Mouse (Mus musculus) testis, postnatal 14 days (tissue): ENCODE results near the gene Creb3.
"Not testable (repeated sequence)": the region's sequence is repeated elsewhere in the genome, so short reads cannot be mapped to it uniquely, and the experiment has no call there.

Source experiments
- DNase-seq: peaks from one replicate; pipeline ENCODE4 v3.0.0; 2021; ENCODE audit warnings: low spot score

Gene Creb3

GRCm38 (mm10) chr4:43561997-43562768 lies at the start of gene Creb3, which contains the start of gene Tln1:
TSS of gene Creb3 (plus strand) at chr4:43562332.
TSS of gene Tln1 (minus strand) at chr4:43562691.
- DNase-seq = peak; percentile 94

- DNase-seq = no peak
These were observed 49.5 kb upstream of the Creb3 start for GRCm38 (mm10) chr4:43512653-43513052.

- no peak for DNase-seq
These were observed 48.8 kb upstream of the Creb3 start for GRCm38 (mm10) chr4:43513300-43513699.

- DNase-seq = no peak
These were observed 48.3 kb upstream of the Creb3 start for GRCm38 (mm10) chr4:43513791-43514190.

GRCm38 (mm10) chr4:43515764-43516708 lies 46.1 kb upstream of the Creb3 start:
- DNase-seq = no peak

GRCm38 (mm10) chr4:43519551-43519950 lies 42.6 kb upstream of the Creb3 start:
- DNase-seq = no peak

- peak; percentile 82 for DNase-seq
These were observed 42.2 kb upstream of the Creb3 start for GRCm38 (mm10) chr4:43519956-43520355.

- peak; percentile 46 for DNase-seq
These were observed 34.3 kb upstream of the Creb3 start for GRCm38 (mm10) chr4:43527880-43528279.

- DNase-seq = no peak
These were observed 33.6 kb upstream of the Creb3 start for GRCm38 (mm10) chr4:43528487-43528886.

GRCm38 (mm10) chr4:43530081-43530501 lies 32.0 kb upstream of the Creb3 start:
- no peak for DNase-seq

GRCm38 (mm10) chr4:43530581-43530980 lies 31.6 kb upstream of the Creb3 start:
- peak; percentile 65 for DNase-seq

GRCm38 (mm10) chr4:43533270-43533669 lies 28.9 kb upstream of the Creb3 start:
- peak; percentile 62 for DNase-seq

GRCm38 (mm10) chr4:43535628-43536027 lies 26.5 kb upstream of the Creb3 start:
- no peak for DNase-seq

- DNase-seq = no peak
These were observed 26.1 kb upstream of the Creb3 start for GRCm38 (mm10) chr4:43536031-43536430.

GRCm38 (mm10) chr4:43542044-43542443 lies 20.1 kb upstream of the Creb3 start:
- no peak for DNase-seq

GRCm38 (mm10) chr4:43546375-43547047 lies 15.6 kb upstream of the Creb3 start:
- no peak for DNase-seq

GRCm38 (mm10) chr4:43547160-43547559 lies 15.0 kb upstream of the Creb3 start:
- DNase-seq = no peak

GRCm38 (mm10) chr4:43549055-43549454 lies 13.1 kb upstream of the Creb3 start:
- DNase-seq = no peak

- DNase-seq = not testable (repeated sequence)
These were observed 10.3 kb upstream of the Creb3 start for GRCm38 (mm10) chr4:43551854-43552253.

GRCm38 (mm10) chr4:43552437-43552836 lies 9.7 kb upstream of the Creb3 start:
- DNase-seq = no peak

- no peak for DNase-seq
These were observed 8.2 kb upstream of the Creb3 start for GRCm38 (mm10) chr4:43553891-43554290.

GRCm38 (mm10) chr4:43555926-43556325 lies 6.2 kb upstream of the Creb3 start:
- DNase-seq = no peak
